Mouse (Mus musculus) erythroblast, embryonic 14.5 days (primary cell): ENCODE results near the gene Prop1.

Experiments used
- GATA1 ChIP-seq: IDR thresholded peaks from 2 replicates; pipeline ENCODE4 v1.6.1; 2012; ENCODE audit warnings: low read length, inconsistent platforms, mixed read lengths
- TAL1 ChIP-seq: IDR thresholded peaks from 3 replicates; pipeline ENCODE4 v1.6.1; 2012; ENCODE audit warnings: low read length, inconsistent platforms, mixed read lengths

DNA sequence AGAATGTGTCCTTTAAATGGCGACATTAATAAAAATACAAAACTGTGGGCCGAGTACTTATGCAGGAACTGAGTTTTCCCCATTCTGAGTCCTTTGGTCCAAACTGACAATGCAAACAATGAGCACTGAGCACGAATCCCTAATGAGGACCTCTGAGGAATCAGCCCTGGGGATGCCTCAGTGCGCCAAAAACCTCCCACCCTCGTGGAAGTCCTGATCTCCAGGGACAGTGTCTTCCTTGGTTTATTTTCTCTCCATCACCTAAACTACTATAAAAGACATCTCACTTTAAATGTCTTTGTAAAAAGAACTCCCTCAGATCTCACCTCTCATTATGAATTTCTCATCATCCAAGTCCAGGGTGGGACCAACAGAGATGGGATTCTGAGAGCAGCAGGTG, 28.1 kb upstream of the Prop1 start, which contains the start of gene Olfr1377:
- TF ChIP-seq GATA1, result no peak
- no peak for TF ChIP-seq TAL1
